Mouse (Mus musculus): Measurements from ENCODE around the gene Oxgr1. TPM values are rescaled to one million over a fixed set of nuclear protein-coding genes. Genes with fewer than 3 reads are reported as not detected.
A peak's percentile ranks its signal among the peaks of the same experiment; 100 is the strongest.

The Oxgr1 gene
- polyA plus RNA-seq, 1 experiment from 2014 or later, result not detected

GRCm38 (mm10) chr14:120061096-120061495 lies 18.9 kb upstream of the Oxgr1 start:
- Histone ChIP-seq H3K27ac (ENCODE audit: low read length) (no peak overlapping the region), H3K27me3 (ENCODE audit: control insufficient read depth, insufficient read depth, low read depth, low read length) (no peaks in the 10 kb centered on the region), H3K36me3 (ENCODE audit: control insufficient read depth, insufficient read depth, low read length) (no peaks in the 10 kb centered on the region), H3K9me3 (replicated peaks; ENCODE audit: control insufficient read depth, low read length, poor library complexity, severe bottlenecking) (no peaks in the 10 kb centered on the region), H3K4me1 (ENCODE audit: control insufficient read depth, insufficient read depth, low read length) (no peaks in the 10 kb centered on the region), H3K9ac (ENCODE audit: low read depth, low read length) (no peak overlapping the region), H3K4me3 (ENCODE audit: low read depth, low read length) (no peak overlapping the region), H3K4me2 (ENCODE audit: low read length) (no peak overlapping the region)
- 62% methylated on average over 9 of the region's 9 CpGs for WGBS
- 0 out of 2 replicates have a peak, but pooled peaks have one; percentile 39 for ATAC-seq

- no peak for ATAC-seq
- no peak overlapping the region for H3K9ac ChIP-seq (ENCODE audit: low read depth, low read length)
- H3K27ac ChIP-seq (ENCODE audit: low read length), result no peak overlapping the region
- H3K9me3 ChIP-seq (replicated peaks; ENCODE audit: control insufficient read depth, low read length, poor library complexity, severe bottlenecking), result no peaks in the 10 kb centered on the region
- H3K4me1 ChIP-seq (ENCODE audit: control insufficient read depth, insufficient read depth, low read length), result no peaks in the 10 kb centered on the region
- no peaks in the 10 kb centered on the region for H3K36me3 ChIP-seq (ENCODE audit: control insufficient read depth, insufficient read depth, low read length)
- 4% methylated on average over 1 of the region's 1 CpGs for WGBS
- H3K27me3 ChIP-seq (ENCODE audit: control insufficient read depth, insufficient read depth, low read depth, low read length), result no peaks in the 10 kb centered on the region
- H3K4me2 ChIP-seq (ENCODE audit: low read length), result no peak overlapping the region
- H3K4me3 ChIP-seq (ENCODE audit: low read depth, low read length), result no peak overlapping the region
These were observed 8.8 kb downstream of the Oxgr1 start for GRCm38 (mm10) chr14:120033454-120033853.

DNA sequence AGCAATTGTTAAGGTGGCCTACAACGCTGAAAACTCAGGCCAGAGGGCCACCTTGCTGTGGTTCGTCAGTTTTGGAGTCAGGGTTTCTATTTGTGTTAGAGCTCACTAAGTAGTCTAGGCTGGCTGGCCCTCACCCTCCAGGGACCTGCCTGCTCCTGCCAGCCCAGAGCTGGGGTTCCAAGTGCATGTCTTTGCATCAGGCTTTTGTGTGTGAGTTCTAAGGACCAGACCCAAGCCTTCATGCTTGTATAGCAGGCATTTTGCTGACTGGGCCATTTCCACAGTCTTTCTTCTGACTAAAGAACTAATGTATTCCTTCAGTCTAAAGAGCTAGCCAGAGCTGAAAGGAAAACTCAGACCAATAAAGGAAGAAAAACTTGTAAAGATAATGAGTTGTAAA lies 22.3 kb downstream of the Oxgr1 start:
- Histone ChIP-seq H3K27ac (ENCODE audit: low read length) (no peak overlapping the region), H3K4me1 (ENCODE audit: control insufficient read depth, insufficient read depth, low read length) (no peaks in the 10 kb centered on the region), H3K4me3 (ENCODE audit: low read depth, low read length) (no peak overlapping the region), H3K27me3 (ENCODE audit: control insufficient read depth, insufficient read depth, low read depth, low read length) (no peaks in the 10 kb centered on the region), H3K9me3 (replicated peaks; ENCODE audit: control insufficient read depth, low read length, poor library complexity, severe bottlenecking) (no peaks in the 10 kb centered on the region), H3K9ac (ENCODE audit: low read depth, low read length) (no peak overlapping the region), H3K36me3 (ENCODE audit: control insufficient read depth, insufficient read depth, low read length) (no peaks in the 10 kb centered on the region), H3K4me2 (ENCODE audit: low read length) (no peak overlapping the region)
- 67% methylated on average over 2 of the region's 2 CpGs for WGBS
- no peak for ATAC-seq

GRCm38 (mm10) chr14:120009969-120010872 lies 32.0 kb downstream of the Oxgr1 start:
- Histone ChIP-seq H3K4me3 (ENCODE audit: low read depth, low read length) (no peak overlapping the region), H3K9me3 (replicated peaks; ENCODE audit: control insufficient read depth, low read length, poor library complexity, severe bottlenecking) (no peaks in the 10 kb centered on the region), H3K27ac (ENCODE audit: low read length) (no peak overlapping the region), H3K36me3 (ENCODE audit: control insufficient read depth, insufficient read depth, low read length) (no peaks in the 10 kb centered on the region), H3K9ac (ENCODE audit: low read depth, low read length) (no peak overlapping the region), H3K4me2 (ENCODE audit: low read length) (no peak overlapping the region), H3K27me3 (ENCODE audit: control insufficient read depth, insufficient read depth, low read depth, low read length) (no peaks in the 10 kb centered on the region), H3K4me1 (ENCODE audit: control insufficient read depth, insufficient read depth, low read length) (no peaks in the 10 kb centered on the region)
- ATAC-seq, result no peak
- WGBS, result 81% methylated on average over 11 of the region's 11 CpGs

GRCm38 (mm10) chr14:120005153-120005552 lies 37.1 kb downstream of the Oxgr1 start:
- Histone ChIP-seq H3K9me3 (replicated peaks; ENCODE audit: control insufficient read depth, low read length, poor library complexity, severe bottlenecking) (no peaks in the 10 kb centered on the region), H3K4me2 (ENCODE audit: low read length) (no peak overlapping the region), H3K27me3 (ENCODE audit: control insufficient read depth, insufficient read depth, low read depth, low read length) (no peaks in the 10 kb centered on the region), H3K36me3 (ENCODE audit: control insufficient read depth, insufficient read depth, low read length) (no peaks in the 10 kb centered on the region), H3K9ac (ENCODE audit: low read depth, low read length) (no peak overlapping the region), H3K27ac (ENCODE audit: low read length) (no peak overlapping the region), H3K4me3 (ENCODE audit: low read depth, low read length) (no peak overlapping the region), H3K4me1 (ENCODE audit: control insufficient read depth, insufficient read depth, low read length) (no peaks in the 10 kb centered on the region)
- 17% methylated on average over 1 of the region's 1 CpGs for WGBS
- peak; percentile 48; the same call in 1 of the 2 replicates for ATAC-seq

DNA sequence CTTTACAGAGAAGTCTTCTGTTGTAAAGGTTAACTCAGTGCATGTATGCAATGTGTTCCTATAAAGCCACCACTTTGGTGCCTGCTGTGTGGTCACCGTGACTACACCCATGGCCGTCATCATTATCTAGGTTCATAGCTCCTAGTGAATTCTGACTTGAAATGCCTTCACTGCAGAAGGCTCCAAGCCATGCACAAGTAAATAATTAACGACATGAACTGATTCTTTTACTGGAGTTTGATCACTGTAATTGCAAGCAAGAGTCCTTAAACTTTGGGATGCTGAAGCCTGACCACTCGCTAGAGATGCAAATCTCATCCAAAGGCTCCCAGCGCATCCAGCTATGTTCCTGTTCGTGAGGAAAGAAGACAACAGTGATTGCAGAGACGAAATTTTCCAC lies 38.6 kb downstream of the Oxgr1 start:
- ATAC-seq, result no peak
- no peak overlapping the region for H3K9ac ChIP-seq (ENCODE audit: low read depth, low read length)
- no peak overlapping the region for H3K4me3 ChIP-seq (ENCODE audit: low read depth, low read length)
- peaks cover 3% of the 10 kb centered on the region; the same call in 1 of the 2 replicates for H3K9me3 ChIP-seq (replicated peaks; ENCODE audit: control insufficient read depth, low read length, poor library complexity, severe bottlenecking)
- H3K27me3 ChIP-seq (ENCODE audit: control insufficient read depth, insufficient read depth, low read depth, low read length), result no peaks in the 10 kb centered on the region
- no peak overlapping the region for H3K4me2 ChIP-seq (ENCODE audit: low read length)
- WGBS, result 89% methylated on average over 7 of the region's 7 CpGs
- no peaks in the 10 kb centered on the region for H3K4me1 ChIP-seq (ENCODE audit: control insufficient read depth, insufficient read depth, low read length)
- H3K27ac ChIP-seq (ENCODE audit: low read length), result no peak overlapping the region
- no peaks in the 10 kb centered on the region for H3K36me3 ChIP-seq (ENCODE audit: control insufficient read depth, insufficient read depth, low read length)

DNA sequence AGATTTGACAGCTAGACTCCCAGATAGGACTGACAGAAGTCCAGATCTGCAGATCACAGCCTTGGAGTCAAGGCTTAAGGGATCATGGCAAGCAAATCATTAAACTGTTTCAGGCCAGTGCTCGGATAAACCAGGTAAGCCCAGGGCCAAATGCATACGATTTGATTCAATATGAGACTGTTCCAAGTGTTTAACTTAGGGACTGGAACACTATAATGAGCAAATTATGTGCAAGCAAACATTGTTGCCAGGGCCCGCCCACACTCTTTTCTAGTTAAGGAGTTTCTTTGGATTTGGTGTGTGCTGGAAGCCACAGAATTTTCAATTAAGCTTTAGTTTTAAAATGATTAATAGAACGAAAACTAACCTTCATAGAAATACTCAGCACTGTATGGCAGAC lies 39.6 kb downstream of the Oxgr1 start:
- 87% methylated on average over 4 of the region's 4 CpGs for WGBS
- ATAC-seq, result no peak
- H3K9me3 ChIP-seq (replicated peaks; ENCODE audit: control insufficient read depth, low read length, poor library complexity, severe bottlenecking), result peaks cover 3% of the 10 kb centered on the region; the same call in 1 of the 2 replicates
- H3K27me3 ChIP-seq (ENCODE audit: control insufficient read depth, insufficient read depth, low read depth, low read length), result no peaks in the 10 kb centered on the region
- H3K27ac ChIP-seq (ENCODE audit: low read length), result no peak overlapping the region
- H3K4me1 ChIP-seq (ENCODE audit: control insufficient read depth, insufficient read depth, low read length), result no peaks in the 10 kb centered on the region
- H3K9ac ChIP-seq (ENCODE audit: low read depth, low read length), result no peak overlapping the region
- no peaks in the 10 kb centered on the region for H3K36me3 ChIP-seq (ENCODE audit: control insufficient read depth, insufficient read depth, low read length)
- no peak overlapping the region for H3K4me2 ChIP-seq (ENCODE audit: low read length)
- no peak overlapping the region for H3K4me3 ChIP-seq (ENCODE audit: low read depth, low read length)

- no peaks in the 10 kb centered on the region for H3K27me3 ChIP-seq (ENCODE audit: control insufficient read depth, insufficient read depth, low read depth, low read length)
- no peak overlapping the region for H3K27ac ChIP-seq (ENCODE audit: low read length)
- no peak overlapping the region for H3K9ac ChIP-seq (ENCODE audit: low read depth, low read length)
- no peak for ATAC-seq
- H3K36me3 ChIP-seq (ENCODE audit: control insufficient read depth, insufficient read depth, low read length), result no peaks in the 10 kb centered on the region
- no peaks in the 10 kb centered on the region for H3K4me1 ChIP-seq (ENCODE audit: control insufficient read depth, insufficient read depth, low read length)
- no peaks in the 10 kb centered on the region for H3K9me3 ChIP-seq (replicated peaks; ENCODE audit: control insufficient read depth, low read length, poor library complexity, severe bottlenecking)
- H3K4me2 ChIP-seq (ENCODE audit: low read length), result no peak overlapping the region
- H3K4me3 ChIP-seq (ENCODE audit: low read depth, low read length), result no peak overlapping the region
- 92% methylated on average over 10 of the region's 10 CpGs for WGBS
These were observed 52.6 kb downstream of the Oxgr1 start for GRCm38 (mm10) chr14:119989651-119990050.

GRCm38 (mm10) chr14:119988937-119989645 lies 53.1 kb downstream of the Oxgr1 start:
- Histone ChIP-seq H3K9me3 (replicated peaks; ENCODE audit: control insufficient read depth, low read length, poor library complexity, severe bottlenecking) (no peaks in the 10 kb centered on the region), H3K27ac (ENCODE audit: low read length) (no peak overlapping the region), H3K36me3 (ENCODE audit: control insufficient read depth, insufficient read depth, low read length) (no peaks in the 10 kb centered on the region), H3K9ac (ENCODE audit: low read depth, low read length) (no peak overlapping the region), H3K4me2 (ENCODE audit: low read length) (no peak overlapping the region), H3K4me1 (ENCODE audit: control insufficient read depth, insufficient read depth, low read length) (no peaks in the 10 kb centered on the region), H3K27me3 (ENCODE audit: control insufficient read depth, insufficient read depth, low read depth, low read length) (no peaks in the 10 kb centered on the region), H3K4me3 (ENCODE audit: low read depth, low read length) (no peak overlapping the region)
- 78% methylated on average over 7 of the region's 7 CpGs for WGBS
- ATAC-seq, result no peak

Measured in midbrain, embryonic 16.5 days (tissue).